Mouse (Mus musculus) spleen, embryonic (tissue): ENCODE measurements around the gene Lin7a.

Experiments
- CTCF ChIA-PET: fragments of 350-600 bp; sonication (Branson Sonifier 250); formaldehyde crosslinking; loops from one replicate; lab custom pipeline; 2022; lab: Charles Lee

Gene Lin7a

DNA sequence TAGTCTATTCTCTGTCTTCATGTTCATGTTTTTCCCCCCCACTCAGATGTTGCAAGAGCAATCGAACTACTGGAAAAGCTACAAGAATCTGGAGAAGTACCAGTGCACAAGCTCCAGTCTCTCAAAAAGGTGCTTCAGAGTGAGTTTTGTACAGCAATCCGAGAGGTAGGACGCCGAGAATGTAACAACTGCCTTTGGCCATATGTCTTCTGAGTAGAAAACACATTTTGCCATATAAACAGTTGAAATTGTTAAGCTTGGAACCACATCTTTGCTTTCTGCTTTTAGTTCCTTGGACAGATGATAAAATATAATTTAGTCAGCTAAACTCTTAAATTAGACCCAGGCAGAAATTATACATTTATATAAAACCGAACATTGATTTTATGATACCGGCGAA, 52.4 kb downstream of the Lin7a start:
- CTCF ChIA-PET: no interaction called here

DNA sequence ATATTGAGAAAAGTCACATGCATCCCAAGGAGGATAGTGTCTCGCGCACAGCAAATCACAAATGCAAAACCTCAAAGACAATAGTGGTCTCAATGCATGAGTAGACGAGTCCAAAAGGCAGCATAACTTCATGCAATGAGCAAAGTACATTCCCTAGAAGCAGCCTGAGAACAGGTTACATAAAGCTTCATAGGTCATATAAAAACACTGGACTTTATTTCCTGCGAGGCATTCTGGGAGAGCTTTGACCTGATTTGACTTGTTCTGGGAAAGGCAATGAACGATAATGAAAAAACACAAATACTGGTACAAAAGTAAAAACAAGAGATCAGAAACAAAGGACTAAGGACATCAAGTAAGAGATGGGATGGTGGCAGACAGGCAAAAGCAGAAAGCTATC, 54.1 kb downstream of the Lin7a start:
- CTCF ChIA-PET: no interaction called here

GRCm38 (mm10) chr10:107339524-107339923, 68.0 kb downstream of the Lin7a start:
- CTCF ChIA-PET: no interaction called here

- CTCF ChIA-PET: no interaction called here
Observed at GRCm38 (mm10) chr10:107341151-107341550, 69.7 kb downstream of the Lin7a start.

- CTCF ChIA-PET: no interaction called here
Observed at GRCm38 (mm10) chr10:107344200-107344599, 72.7 kb downstream of the Lin7a start.

- CTCF ChIA-PET: no interaction called here
Observed at GRCm38 (mm10) chr10:107347842-107348241, 76.4 kb downstream of the Lin7a start.

DNA sequence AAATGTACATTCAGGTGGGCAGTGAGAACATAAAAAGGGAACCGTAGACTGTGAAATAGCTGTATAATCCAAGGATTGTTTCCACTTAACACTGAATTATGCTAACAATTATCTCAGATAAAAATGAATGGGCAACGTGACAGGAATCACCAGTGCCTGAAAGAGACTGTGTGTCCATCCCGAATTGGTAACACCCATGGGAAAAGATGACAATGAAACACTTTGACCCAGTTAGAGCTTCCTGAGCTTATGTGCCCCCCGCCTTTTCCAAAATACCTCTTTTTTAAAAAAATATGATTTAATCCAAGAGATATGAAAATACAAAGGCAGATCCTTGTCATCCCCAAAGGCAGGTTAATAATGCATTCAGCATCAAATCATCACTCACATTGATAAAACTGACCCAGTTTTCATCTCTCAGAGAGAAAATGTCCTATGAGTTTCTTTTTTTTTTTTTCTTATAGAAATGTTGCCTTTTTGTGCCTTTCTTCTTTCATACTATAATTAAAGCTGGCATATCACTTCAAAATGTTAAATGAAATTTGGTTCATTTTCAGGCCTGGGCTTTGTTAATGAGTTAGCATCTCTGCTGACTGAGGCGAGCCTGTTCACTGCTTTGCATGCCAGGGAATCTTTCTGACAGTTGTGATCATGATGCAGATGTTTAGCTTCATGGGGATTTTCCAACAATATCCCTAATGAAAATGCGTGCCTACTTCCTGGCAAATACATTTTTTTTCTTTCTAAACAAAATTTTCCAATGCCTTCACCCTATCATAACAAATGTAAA, 80.4 kb downstream of the Lin7a start:
- CTCF ChIA-PET: no interaction called here

DNA sequence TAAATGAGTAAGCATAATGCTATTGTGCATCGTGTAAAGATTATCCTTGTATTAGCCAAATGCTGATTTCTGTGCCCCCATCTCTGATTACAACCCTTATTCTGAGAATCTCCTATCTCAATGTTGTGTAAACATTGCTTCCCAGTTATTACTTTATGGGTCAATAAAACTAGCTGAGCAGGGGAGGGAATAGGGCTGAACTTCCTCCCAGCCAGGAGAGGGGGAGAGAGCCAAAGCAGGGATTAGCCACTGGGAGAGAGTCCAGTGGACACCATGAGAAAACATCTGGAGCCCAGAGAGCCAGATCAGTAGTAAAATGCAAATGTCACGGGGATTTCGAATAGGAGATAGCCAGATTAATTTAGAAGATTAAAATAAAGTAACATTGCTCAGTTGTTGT, 82.0 kb downstream of the Lin7a start:
- CTCF ChIA-PET: no interaction called here

DNA sequence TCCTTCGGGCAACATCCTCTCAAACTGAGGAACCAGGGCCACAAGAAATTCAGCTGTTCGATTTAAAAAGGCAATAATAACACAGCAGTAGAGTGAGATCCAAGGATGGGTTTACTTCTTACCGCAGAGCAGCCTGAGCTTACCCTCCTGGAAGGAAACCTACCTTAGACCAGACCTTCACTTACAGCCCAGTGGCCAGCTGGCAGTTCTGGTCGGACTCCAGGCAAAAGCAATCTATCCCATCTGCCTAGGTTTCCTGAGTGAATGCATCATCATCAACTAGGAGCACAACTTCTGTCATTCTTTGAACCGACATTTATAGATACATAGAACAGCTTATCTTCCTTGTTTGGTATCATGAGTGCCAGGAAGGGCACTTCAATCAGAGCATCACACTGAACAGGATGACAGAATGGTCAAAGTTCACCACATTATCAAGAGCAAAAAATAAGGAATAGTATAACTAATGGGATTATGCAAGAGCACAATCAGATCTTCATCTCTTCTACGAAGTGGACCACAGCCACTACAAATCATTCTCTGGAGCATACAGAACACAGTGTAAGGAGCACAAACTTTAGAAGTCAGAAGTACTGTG, 87.1 kb downstream of the Lin7a start:
- CTCF ChIA-PET: no interaction called here

- CTCF ChIA-PET: no interaction called here
Observed at GRCm38 (mm10) chr10:107359296-107359695, 87.8 kb downstream of the Lin7a start.

- CTCF ChIA-PET: no interaction called here
Observed at GRCm38 (mm10) chr10:107361546-107361945, 90.1 kb downstream of the Lin7a start.

DNA sequence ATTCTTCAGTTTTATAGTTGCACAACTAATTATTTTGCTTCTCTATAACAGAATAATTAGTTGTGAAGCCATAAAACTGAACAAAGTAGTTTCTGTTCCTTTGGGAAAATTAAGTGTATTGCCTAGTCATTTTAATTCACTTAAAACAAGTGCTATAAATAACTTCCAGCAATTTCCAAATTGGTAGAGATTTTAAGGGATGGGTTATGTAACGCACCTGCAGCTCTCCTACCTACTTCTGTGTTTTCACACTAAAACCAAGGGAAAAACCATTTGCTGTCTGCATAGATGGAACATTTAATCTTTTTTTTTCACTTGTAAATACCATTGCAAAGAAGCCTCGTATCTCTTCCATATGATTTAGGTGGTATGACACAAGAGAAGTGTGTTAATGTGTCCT, 90.5 kb downstream of the Lin7a start:
- CTCF ChIA-PET: no interaction called here

- CTCF ChIA-PET: no interaction called here
Observed at GRCm38 (mm10) chr10:107363049-107363816, 91.7 kb downstream of the Lin7a start.

DNA sequence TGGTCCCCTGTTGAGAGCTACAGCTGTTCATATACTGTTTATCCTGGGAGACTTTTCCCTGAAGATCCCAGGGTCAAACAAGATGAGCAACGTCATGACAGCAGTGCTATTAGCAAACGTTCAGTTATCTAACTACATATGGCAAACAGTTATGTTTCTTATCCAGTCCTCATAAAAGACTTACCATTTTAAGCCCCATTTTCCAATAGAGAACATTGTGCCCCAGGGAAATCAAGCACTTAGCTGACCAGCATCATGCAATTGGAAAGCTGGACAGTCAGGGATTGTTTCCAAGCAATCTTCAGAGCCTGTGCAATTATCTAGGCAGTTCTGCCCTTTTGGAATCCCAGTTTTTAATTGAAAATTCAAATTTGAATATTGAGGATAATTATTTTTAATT, 105.7 kb downstream of the Lin7a start:
- CTCF ChIA-PET: no interaction called here

- CTCF ChIA-PET: no interaction called here
Observed at GRCm38 (mm10) chr10:107381143-107381746, 109.8 kb downstream of the Lin7a start.

DNA sequence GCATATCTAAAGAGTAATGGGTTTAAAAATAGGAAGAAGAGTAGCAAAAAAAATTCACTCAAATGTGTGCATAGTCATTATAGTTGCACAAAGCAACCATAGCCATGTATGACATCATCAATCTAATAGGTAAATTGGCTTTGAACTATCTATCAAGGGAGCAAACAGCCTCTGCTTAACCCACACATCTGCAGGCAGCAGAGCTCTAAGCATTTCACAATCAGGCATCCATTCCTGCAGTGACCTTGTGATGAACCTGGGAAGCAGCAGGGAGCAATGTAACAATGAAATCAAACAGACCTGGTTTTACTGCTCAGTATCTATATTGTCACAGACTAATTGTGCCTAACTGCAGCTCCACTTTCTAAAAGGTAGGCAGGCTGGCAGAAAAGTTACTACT, 112.3 kb downstream of the Lin7a start:
- CTCF ChIA-PET: no interaction called here

GRCm38 (mm10) chr10:107389505-107389904, 118.0 kb downstream of the Lin7a start:
- CTCF ChIA-PET: no interaction called here

GRCm38 (mm10) chr10:107405347-107405746, 133.9 kb downstream of the Lin7a start:
- CTCF ChIA-PET: no interaction called here

DNA sequence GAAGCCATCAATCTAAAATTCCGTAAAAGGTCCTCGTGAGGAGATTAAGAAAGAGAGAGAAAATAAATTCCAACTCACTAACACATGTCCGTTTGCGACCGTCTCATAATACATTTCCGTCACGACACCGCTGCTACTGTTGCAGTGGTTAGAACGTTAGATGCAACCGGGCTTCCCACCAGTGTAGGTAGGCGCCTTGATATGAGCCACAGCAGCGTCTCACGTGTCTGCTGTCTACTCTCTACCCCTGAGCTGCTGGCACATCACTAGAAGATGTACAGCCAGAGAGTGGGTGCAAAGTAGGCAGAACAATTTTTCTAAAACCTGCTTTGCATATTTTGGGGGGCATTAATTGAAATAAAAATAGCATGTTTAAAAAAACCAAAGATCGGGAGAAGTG, 146.8 kb downstream of the Lin7a start:
- CTCF ChIA-PET: no interaction called here

DNA sequence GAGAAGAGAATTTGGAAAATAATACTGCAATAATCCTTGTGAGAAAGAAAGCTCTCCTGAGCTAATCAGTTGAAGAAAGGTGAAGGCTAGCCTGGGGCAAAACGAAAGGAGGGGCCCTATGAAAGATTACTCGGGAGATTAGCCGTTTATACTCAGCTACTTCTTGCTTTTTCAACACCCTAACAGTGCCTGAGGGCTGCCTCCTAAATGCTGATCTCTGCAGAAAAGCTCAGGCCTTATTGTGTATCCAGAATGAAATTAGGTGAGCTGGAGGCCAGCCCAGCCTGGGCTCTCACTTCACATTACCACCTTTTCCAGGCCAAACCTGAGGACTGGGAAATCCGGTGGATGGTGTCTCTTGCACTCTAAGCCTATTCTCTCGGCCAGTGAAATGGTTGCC, 165.5 kb downstream of the Lin7a start:
- CTCF ChIA-PET: no interaction called here

- CTCF ChIA-PET: no interaction called here
Observed at GRCm38 (mm10) chr10:107442781-107443180, 171.3 kb downstream of the Lin7a start.
